Mouse (Mus musculus): Measurements from ENCODE around the gene Smim13. TPM values are rescaled to one million over a fixed set of nuclear protein-coding genes. Genes with fewer than 3 reads are reported as not detected.

Smim13 gene
- total RNA-seq, 1 experiment = 5.5 TPM

GRCm38 (mm10) chr13:41226513-41226912 is 23.1 kb upstream of the Smim13 start:
- Histone ChIP-seq H3K4me1 (ENCODE audit: control insufficient read depth in 2 of 2, insufficient read depth in 2 of 2, low read length in 2 of 2, poor library complexity in 1 of 2) (no peaks in the 10 kb centered on the region; a peak in 1 of 4 replicates), H3K9ac (ENCODE audit: insufficient read depth, low read depth, low read length, poor library complexity, severe bottlenecking) (no peak overlapping the region), H3K9me3 (ENCODE audit: control insufficient read depth, insufficient read depth, low read depth, low read length) (no peaks in the 10 kb centered on the region), H3K4me3 (ENCODE audit: insufficient read depth in 1 of 2, low read depth in 1 of 2, low read length in 2 of 2, poor library complexity in 1 of 2, severe bottlenecking in 1 of 2) (no peak overlapping the region), H3K36me3 (ENCODE audit: control insufficient read depth, insufficient read depth, low read length, poor library complexity, severe bottlenecking) (no peaks in the 10 kb centered on the region), H3K27ac (ENCODE audit: insufficient read depth, low read depth, low read length, poor library complexity, severe bottlenecking) (no peak overlapping the region)
- DNase-seq (ENCODE audit: low read depth, low spot score) = no peak
- in situ Hi-C loops (cut with MboI; ENCODE audit: low sequenced_read_pairs in 2 of 2, unreplicated experiment in 2 of 2) = loop anchor here in 1 of 2 experiments (25.0 kb wide), 2 partner anchors 139 to 389 kb away; partner anchors contain the start of gene Mak
- TF ChIP-seq ZNF384 (IDR thresholded peaks at IDR 0.05; ENCODE audit: low read depth, low read length) = no peak
- TF ChIP-seq ZC3H11A (IDR thresholded peaks at IDR 0.05; ENCODE audit: borderline replicate concordance, low read depth, low read length) = no peak
- TF ChIP-seq MAFK (IDR thresholded peaks at IDR 0.05; ENCODE audit: insufficient read depth, low read depth, low read length) = no peak
- no peak for TF ChIP-seq CHD2 (IDR thresholded peaks at IDR 0.05; ENCODE audit: low read depth, low read length)
- no peak for TF ChIP-seq HCFC1 (IDR thresholded peaks at IDR 0.05; ENCODE audit: borderline replicate concordance, insufficient read depth, low read length)

- in situ Hi-C loops (cut with MboI; ENCODE audit: low sequenced_read_pairs in 2 of 2, unreplicated experiment in 2 of 2) = loop anchor here in 1 of 2 experiments (25.0 kb wide), 2 partner anchors 141 to 391 kb away; partner anchors contain the start of gene Mak
- Histone ChIP-seq H3K9me3 (ENCODE audit: control insufficient read depth, insufficient read depth, low read depth, low read length) (no peaks in the 10 kb centered on the region), H3K9ac (ENCODE audit: insufficient read depth, low read depth, low read length, poor library complexity, severe bottlenecking) (no peak overlapping the region), H3K4me3 (ENCODE audit: insufficient read depth in 1 of 2, low read depth in 1 of 2, low read length in 2 of 2, poor library complexity in 1 of 2, severe bottlenecking in 1 of 2) (no peak overlapping the region), H3K36me3 (ENCODE audit: control insufficient read depth, insufficient read depth, low read length, poor library complexity, severe bottlenecking) (no peaks in the 10 kb centered on the region), H3K27ac (ENCODE audit: insufficient read depth, low read depth, low read length, poor library complexity, severe bottlenecking) (no peak overlapping the region), H3K4me1 (ENCODE audit: control insufficient read depth in 2 of 2, insufficient read depth in 2 of 2, low read length in 2 of 2, poor library complexity in 1 of 2) (peaks cover 0 to 2% of the 10 kb centered on the region in 2 experiments; a peak in 1 of 4 replicates)
- DNase-seq (ENCODE audit: low read depth, low spot score) = no peak
- no peak for TF ChIP-seq CHD2 (IDR thresholded peaks at IDR 0.05; ENCODE audit: low read depth, low read length)
- TF ChIP-seq MAFK (IDR thresholded peaks at IDR 0.05; ENCODE audit: insufficient read depth, low read depth, low read length) = no peak
- no peak for TF ChIP-seq ZNF384 (IDR thresholded peaks at IDR 0.05; ENCODE audit: low read depth, low read length)
Observed at GRCm38 (mm10) chr13:41228060-41228459, 21.6 kb upstream of the Smim13 start.

GRCm38 (mm10) chr13:41230256-41230655 is 19.4 kb upstream of the Smim13 start:
- H3K27ac ChIP-seq (ENCODE audit: insufficient read depth, low read depth, low read length, poor library complexity, severe bottlenecking) = no peak overlapping the region
- no peak overlapping the region for H3K9ac ChIP-seq (ENCODE audit: insufficient read depth, low read depth, low read length, poor library complexity, severe bottlenecking)
- TF ChIP-seq MAFK (IDR thresholded peaks at IDR 0.05; ENCODE audit: insufficient read depth, low read depth, low read length) = no peak
- TF ChIP-seq CHD2 (IDR thresholded peaks at IDR 0.05; ENCODE audit: low read depth, low read length) = no peak
- no peaks in the 10 kb centered on the region for H3K9me3 ChIP-seq (ENCODE audit: control insufficient read depth, insufficient read depth, low read depth, low read length)
- H3K4me1 ChIP-seq (ENCODE audit: control insufficient read depth in 2 of 2, insufficient read depth in 2 of 2, low read length in 2 of 2, poor library complexity in 1 of 2) = peaks cover 0 to 2% of the 10 kb centered on the region in 2 experiments; a peak in 1 of 4 replicates
- no peak overlapping the region for H3K4me3 ChIP-seq (ENCODE audit: insufficient read depth in 1 of 2, low read depth in 1 of 2, low read length in 2 of 2, poor library complexity in 1 of 2, severe bottlenecking in 1 of 2)
- DNase-seq (ENCODE audit: low read depth, low spot score) = no peak
- in situ Hi-C loops (cut with MboI; ENCODE audit: low sequenced_read_pairs in 2 of 2, unreplicated experiment in 2 of 2) = loop anchor here in 1 of 2 experiments (25.0 kb wide), 2 partner anchors 143 to 393 kb away; partner anchors contain the start of gene Mak
- H3K36me3 ChIP-seq (ENCODE audit: control insufficient read depth, insufficient read depth, low read length, poor library complexity, severe bottlenecking) = no peaks in the 10 kb centered on the region

- TF ChIP-seq CHD2 (IDR thresholded peaks at IDR 0.05; ENCODE audit: low read depth, low read length) (no peak), MAFK (IDR thresholded peaks at IDR 0.05; ENCODE audit: insufficient read depth, low read depth, low read length) (no peak), ZNF384 (IDR thresholded peaks at IDR 0.05; ENCODE audit: low read depth, low read length) (no peak), ZC3H11A (IDR thresholded peaks at IDR 0.05; ENCODE audit: borderline replicate concordance, low read depth, low read length) (no peak), HCFC1 (IDR thresholded peaks at IDR 0.05; ENCODE audit: borderline replicate concordance, insufficient read depth, low read length) (no peak)
Observed at GRCm38 (mm10) chr13:41231389-41231983, 18.2 kb upstream of the Smim13 start.

More at GRCm38 (mm10) chr13:41231389-41231983, 18.2 kb upstream of the Smim13 start:
- Histone ChIP-seq H3K9ac (ENCODE audit: insufficient read depth, low read depth, low read length, poor library complexity, severe bottlenecking) (no peak overlapping the region), H3K4me1 (ENCODE audit: control insufficient read depth in 2 of 2, insufficient read depth in 2 of 2, low read length in 2 of 2, poor library complexity in 1 of 2) (peaks cover 0 to 2% of the 10 kb centered on the region in 2 experiments; a peak in 1 of 4 replicates), H3K9me3 (ENCODE audit: control insufficient read depth, insufficient read depth, low read depth, low read length) (no peaks in the 10 kb centered on the region), H3K36me3 (ENCODE audit: control insufficient read depth, insufficient read depth, low read length, poor library complexity, severe bottlenecking) (no peaks in the 10 kb centered on the region), H3K4me3 (ENCODE audit: insufficient read depth in 1 of 2, low read depth in 1 of 2, low read length in 2 of 2, poor library complexity in 1 of 2, severe bottlenecking in 1 of 2) (0 out of 4 replicates have a peak overlapping the region, but pooled peaks of 1 of the 2 experiments have one; percentile 8), H3K27ac (ENCODE audit: insufficient read depth, low read depth, low read length, poor library complexity, severe bottlenecking) (no peak overlapping the region)
- DNase-seq (ENCODE audit: low read depth, low spot score) = no peak
- in situ Hi-C loops (cut with MboI; ENCODE audit: low sequenced_read_pairs in 2 of 2, unreplicated experiment in 2 of 2) = loop anchor here in 1 of 2 experiments (25.0 kb wide), 2 partner anchors 144 to 394 kb away; partner anchors contain the start of gene Mak
